Mouse (Mus musculus) thymus, adult 2 months (tissue): ENCODE measurements around the gene Muc1.

Experiments
- CTCF ChIP-seq: fragments of 200-500 bp; IDR thresholded peaks from 2 replicates; pipeline ENCODE4 v1.5.1; 2012; ENCODE audit warnings: mild to moderate bottlenecking, control low read depth, low read length, moderate library complexity, borderline replicate concordance; ENCODE audit not compliant: control insufficient read depth, poor library complexity, insufficient read depth; ENCODE audit errors: extremely low read depth
- POLR2A ChIP-seq: fragments of 200-500 bp; IDR thresholded peaks from 2 replicates; pipeline ENCODE4 v1.6.1; 2012; ENCODE audit warnings: mild to moderate bottlenecking, low read length, control low read depth, moderate library complexity; ENCODE audit not compliant: control insufficient read depth, poor library complexity, insufficient read depth; ENCODE audit errors: extremely low read depth

GRCm38 (mm10) chr3:89233562-89234110 is 4.8 kb downstream of the Muc1 start:
- TF ChIP-seq CTCF = no peak
- no peak for TF ChIP-seq POLR2A
